Mouse (Mus musculus): ENCODE measurements around the gene Sars.
A peak's percentile ranks its signal among the peaks of the same experiment; 100 is the strongest.

The Sars gene

GRCm38 (mm10) chr3:108444698-108445365, at the start of gene Sars:
Gene Sars (minus strand): TSS chr3:108445209.
- peak; percentile 86 to 89 for DNase-seq (ENCODE audit: low spot score in 2 of 2)

- DNase-seq (ENCODE audit: low spot score in 2 of 2) = no peak
Observed at GRCm38 (mm10) chr3:108489968-108490367, 45.0 kb upstream of the Sars start.

- no peak for DNase-seq (ENCODE audit: low spot score in 2 of 2)
Observed at GRCm38 (mm10) chr3:108484749-108485148, 39.7 kb upstream of the Sars start.

- no peak for DNase-seq (ENCODE audit: low spot score in 2 of 2)
Observed at GRCm38 (mm10) chr3:108478800-108479199, 33.8 kb upstream of the Sars start.

- no peak for DNase-seq (ENCODE audit: low spot score in 2 of 2)
Observed at GRCm38 (mm10) chr3:108476761-108477619, 32.0 kb upstream of the Sars start.

GRCm38 (mm10) chr3:108475496-108475895, 30.5 kb upstream of the Sars start:
- DNase-seq (ENCODE audit: low spot score in 2 of 2) = no peak

GRCm38 (mm10) chr3:108474969-108475368, 30.0 kb upstream of the Sars start:
- DNase-seq (ENCODE audit: low spot score in 2 of 2) = no peak

GRCm38 (mm10) chr3:108467760-108468159, 22.8 kb upstream of the Sars start:
- DNase-seq (ENCODE audit: low spot score in 2 of 2) = no peak

- DNase-seq (ENCODE audit: low spot score in 2 of 2) = peak; percentile 24 to 41
Observed at GRCm38 (mm10) chr3:108466425-108466824, 21.4 kb upstream of the Sars start.

- no peak for DNase-seq (ENCODE audit: low spot score in 2 of 2)
Observed at GRCm38 (mm10) chr3:108458866-108459265, 13.9 kb upstream of the Sars start.

GRCm38 (mm10) chr3:108458380-108458779, 13.4 kb upstream of the Sars start:
- DNase-seq (ENCODE audit: low spot score in 2 of 2) = no peak

- DNase-seq (ENCODE audit: low spot score in 2 of 2) = no peak
Observed at GRCm38 (mm10) chr3:108454172-108454571, 9.2 kb upstream of the Sars start.

GRCm38 (mm10) chr3:108451969-108452368, 7.0 kb upstream of the Sars start:
- no peak for DNase-seq (ENCODE audit: low spot score in 2 of 2)

- no peak for DNase-seq (ENCODE audit: low spot score in 2 of 2)
Observed at GRCm38 (mm10) chr3:108445366-108445705, 327 bp upstream of the Sars start.

- DNase-seq (ENCODE audit: low spot score in 2 of 2) = peak in 1 of 2 experiments; percentile 51
Observed at GRCm38 (mm10) chr3:108444029-108444428, 980 bp downstream of the Sars start.

GRCm38 (mm10) chr3:108436380-108436714, 8.7 kb downstream of the Sars start:
- DNase-seq (ENCODE audit: low spot score in 2 of 2) = no peak

- DNase-seq (ENCODE audit: low spot score in 2 of 2) = no peak
Observed at GRCm38 (mm10) chr3:108435701-108436379, 9.2 kb downstream of the Sars start.

- no peak for DNase-seq (ENCODE audit: low spot score in 2 of 2)
Observed at GRCm38 (mm10) chr3:108433881-108434495, 11.0 kb downstream of the Sars start.

- no peak for DNase-seq (ENCODE audit: low spot score in 2 of 2)
Observed at GRCm38 (mm10) chr3:108433188-108433880, 11.7 kb downstream of the Sars start.

- no peak for DNase-seq (ENCODE audit: low spot score in 2 of 2)
Observed at GRCm38 (mm10) chr3:108432542-108433187, 12.3 kb downstream of the Sars start.

GRCm38 (mm10) chr3:108425624-108426018, 19.4 kb downstream of the Sars start:
- DNase-seq (ENCODE audit: low spot score in 2 of 2) = no peak
